Mouse (Mus musculus) c-Kit-positive CD71-positive TER-119-positive erythroid progenitor cells, embryonic 14.5 days (primary cell): ENCODE data around the gene Lce1k.
"Not testable (repeated sequence)": the region's sequence is repeated elsewhere in the genome, so short reads cannot be mapped to it uniquely, and the experiment has no call there.

Experiments
- DNase-seq: peaks from one replicate; pipeline ENCODE4 v3.0.0-alpha.2; 2013; ENCODE audit warnings: low spot score

The Lce1k gene

GRCm38 (mm10) chr3:92807791-92808190, at the start of gene Lce1k:
Gene Lce1k, minus strand, starts transcription at chr3:92807891.
- no peak for DNase-seq

DNA sequence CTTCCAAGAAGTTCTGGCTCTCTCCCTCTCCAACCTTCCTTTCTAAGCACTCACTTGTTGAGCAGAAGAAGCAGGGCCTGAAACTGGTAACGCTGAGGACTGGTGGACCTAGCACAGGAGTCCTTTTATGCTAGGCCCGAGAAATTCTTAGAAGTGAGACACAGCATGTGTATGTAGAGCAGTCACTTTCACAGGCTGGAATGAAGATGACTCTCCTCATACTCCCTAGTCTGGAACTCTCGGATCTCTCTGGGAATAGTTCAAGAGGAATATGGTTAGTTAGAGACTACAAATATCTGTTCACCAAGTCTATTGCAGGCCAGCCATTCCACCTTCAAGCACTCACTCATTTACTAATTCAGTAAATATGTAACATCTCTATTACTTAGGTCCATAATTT, 43.5 kb upstream of the Lce1k start, which contains the start of gene Lce1l:
Lce1l (minus strand) TSS at position 101 of the 400 bp plus-strand sequence.
- DNase-seq: no peak

DNA sequence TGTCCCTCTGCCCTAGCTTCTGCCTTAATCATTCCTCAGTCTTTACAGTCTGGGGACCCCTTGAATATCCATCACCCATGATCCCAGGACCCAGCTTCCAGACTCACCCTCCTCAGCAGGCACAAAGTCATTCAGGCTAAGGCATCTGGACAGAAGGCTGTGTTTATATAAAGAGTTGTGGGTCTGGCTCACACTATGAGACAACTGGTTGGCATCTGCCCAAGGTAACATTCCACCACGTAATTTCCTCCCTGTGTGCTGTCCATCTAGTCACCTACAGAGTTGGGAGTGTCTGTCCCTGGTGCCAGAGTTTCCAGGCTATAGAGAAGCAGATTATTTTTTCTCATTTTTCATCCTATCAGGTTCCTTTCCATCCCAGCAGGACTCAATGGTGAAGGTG, 19.4 kb upstream of the Lce1k start, which contains the start of gene Kprp:
Kprp (minus strand) TSS at position 140 of the 400 bp plus-strand sequence.
- DNase-seq: no peak

DNA sequence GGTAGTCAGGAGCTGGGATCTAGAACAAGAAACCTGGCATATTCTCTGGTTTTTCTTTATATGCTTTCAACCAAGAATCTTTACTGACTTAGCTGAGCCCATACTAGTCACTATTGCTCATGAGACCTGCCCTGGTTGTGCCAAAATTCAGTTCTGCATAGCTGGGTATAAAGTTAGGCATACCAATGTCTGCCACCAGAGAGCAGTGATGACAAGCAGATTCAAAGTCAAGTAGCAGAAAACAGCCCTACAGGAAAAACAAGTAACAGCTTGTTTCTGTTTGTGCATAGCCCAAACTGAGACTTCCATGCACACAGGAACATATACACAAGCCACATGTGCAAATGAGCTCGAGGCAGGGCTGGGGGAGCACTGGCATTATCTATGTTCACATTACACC, 18.1 kb upstream of the Lce1k start:
- no peak for DNase-seq

DNA sequence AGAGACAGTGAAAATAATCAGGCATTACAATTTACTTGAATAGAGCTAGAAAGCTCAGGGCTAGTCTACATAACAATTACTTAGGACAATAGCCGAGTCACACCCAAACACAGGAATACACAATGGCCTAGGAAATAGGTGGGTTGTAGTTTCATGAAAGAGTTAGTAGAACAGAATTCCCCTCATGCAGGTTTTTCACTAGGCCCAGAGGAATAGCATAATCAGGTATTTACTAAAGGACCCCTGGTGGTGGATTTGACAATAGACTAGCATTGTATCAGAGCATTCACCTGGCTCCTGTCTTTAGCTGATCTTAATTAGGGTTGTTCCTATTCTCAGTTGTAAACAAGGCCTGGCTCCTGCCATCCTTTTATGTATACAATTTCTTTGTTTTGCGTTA, 8.3 kb upstream of the Lce1k start:
- DNase-seq: not testable (repeated sequence)

- DNase-seq: no peak
These were observed 7.9 kb upstream of the Lce1k start for GRCm38 (mm10) chr3:92815581-92815980.

DNA sequence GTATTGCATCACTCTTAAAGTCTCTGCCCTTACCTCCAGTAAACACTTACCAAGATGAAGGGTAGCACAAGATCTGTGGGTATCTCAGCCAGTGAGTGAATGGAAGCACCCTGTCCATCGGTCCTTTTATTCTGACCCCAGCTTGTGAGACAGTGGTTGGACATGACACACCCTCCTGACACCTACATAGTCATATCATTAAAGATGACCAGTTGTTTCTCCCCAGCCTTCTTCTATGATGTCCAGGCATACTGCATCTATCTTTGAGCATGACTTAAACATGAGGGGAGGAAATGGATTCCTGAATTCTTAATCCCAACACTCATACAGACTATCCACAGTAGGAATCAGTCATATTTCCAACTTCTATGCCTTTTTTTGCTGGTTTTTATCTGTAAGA, 17.3 kb downstream of the Lce1k start, which contains the start of gene Lce1j:
Lce1j (minus strand) TSS at position 101 of the 400 bp plus-strand sequence.
- DNase-seq: no peak

DNA sequence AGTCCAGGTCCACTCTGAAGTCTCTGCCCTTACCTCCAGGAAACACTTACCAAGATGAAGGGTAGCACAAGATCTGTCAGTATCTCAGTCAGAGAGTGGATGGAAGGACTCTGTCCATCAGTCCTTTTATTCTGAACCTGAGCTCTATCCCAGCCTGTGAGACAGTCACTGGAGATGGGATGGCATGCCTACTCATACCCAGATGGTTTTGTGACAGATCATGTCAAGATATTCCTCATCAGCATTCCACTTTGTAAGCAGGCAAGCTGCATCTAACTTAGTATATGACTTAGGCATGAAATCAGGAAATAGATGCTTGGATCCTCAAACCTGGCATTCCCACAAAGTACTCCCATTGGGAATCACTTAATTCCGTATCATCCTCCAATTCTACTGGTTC, 28.9 kb downstream of the Lce1k start, which contains the start of gene Lce1i:
Lce1i (minus strand) TSS at position 101 of the 400 bp plus-strand sequence.
- no peak for DNase-seq

- no peak for DNase-seq
These were observed 36.1 kb downstream of the Lce1k start for GRCm38 (mm10) chr3:92771573-92771972.

GRCm38 (mm10) chr3:92764965-92765364, 42.7 kb downstream of the Lce1k start, which contains the start of gene Lce1h:
Gene Lce1h, minus strand, starts transcription at chr3:92765065.
- no peak for DNase-seq
